Mouse (Mus musculus): ENCODE data around the gene Tprkb. TPM values are rescaled to one million over a fixed set of nuclear protein-coding genes. Genes with fewer than 3 reads are reported as not detected.
"Not testable (repeated sequence)": the region's sequence is repeated elsewhere in the genome, so short reads cannot be mapped to it uniquely, and the experiment has no call there.

The Tprkb gene
- polyA plus RNA-seq, 1 experiment from 2014 or later: 24.3 TPM

- H3K4me3 ChIP-seq: peak overlapping the region; percentile 67
- peak overlapping the region; percentile 88 for H3K4me2 ChIP-seq
- H3K27me3 ChIP-seq (replicated peaks): no peaks in the 10 kb centered on the region
- 81% methylated on average over 6 of the region's 6 CpGs for WGBS
- ATAC-seq (ENCODE audit: insufficient number of reproducible peaks, low FRiP score): no peak
- peaks cover 10% of the 10 kb centered on the region for H3K4me1 ChIP-seq (replicated peaks)
- peak overlapping the region; percentile 85 for H3K27ac ChIP-seq (ENCODE audit: poor library complexity, severe bottlenecking)
- H3K36me3 ChIP-seq: peaks cover 2% of the 10 kb centered on the region
- H3K9me3 ChIP-seq (replicated peaks): no peaks in the 10 kb centered on the region
- peak overlapping the region; percentile 81 for H3K9ac ChIP-seq
These were observed 4.9 kb downstream of the Tprkb start for GRCm38 (mm10) chr6:85916596-85916995.

- peaks cover 11% of the 10 kb centered on the region for H3K36me3 ChIP-seq
- H3K4me3 ChIP-seq; H3K9me3 ChIP-seq (replicated peaks); H3K9ac ChIP-seq; H3K4me2 ChIP-seq; H3K27ac ChIP-seq (ENCODE audit: poor library complexity, severe bottlenecking); ATAC-seq (ENCODE audit: insufficient number of reproducible peaks, low FRiP score); H3K27me3 ChIP-seq (replicated peaks): not testable (repeated sequence)
- H3K4me1 ChIP-seq (replicated peaks): peaks cover 10% of the 10 kb centered on the region
- whole genome bisulfite sequencing: 91% methylated on average over 3 of the region's 3 CpGs
These were observed 6.7 kb downstream of the Tprkb start for GRCm38 (mm10) chr6:85918341-85918740.

- Histone ChIP-seq H3K4me1 (replicated peaks) (peaks cover 10% of the 10 kb centered on the region), H3K4me3 (no peak overlapping the region), H3K9ac (no peak overlapping the region), H3K27me3 (replicated peaks) (no peaks in the 10 kb centered on the region), H3K9me3 (replicated peaks) (no peaks in the 10 kb centered on the region), H3K4me2 (no peak overlapping the region), H3K36me3 (peaks cover 11% of the 10 kb centered on the region), H3K27ac (ENCODE audit: poor library complexity, severe bottlenecking) (no peak overlapping the region)
- WGBS: 91% methylated on average over 4 of the region's 4 CpGs
- ATAC-seq (ENCODE audit: insufficient number of reproducible peaks, low FRiP score): no peak
These were observed 7.7 kb downstream of the Tprkb start for GRCm38 (mm10) chr6:85919401-85919800.

GRCm38 (mm10) chr6:85923643-85924042, 12.0 kb downstream of the Tprkb start:
- Histone ChIP-seq H3K4me3 (no peak overlapping the region), H3K36me3 (peaks cover 48% of the 10 kb centered on the region), H3K27ac (ENCODE audit: poor library complexity, severe bottlenecking) (no peak overlapping the region), H3K9me3 (replicated peaks) (no peaks in the 10 kb centered on the region), H3K27me3 (replicated peaks) (no peaks in the 10 kb centered on the region), H3K4me1 (replicated peaks) (no peaks in the 10 kb centered on the region), H3K4me2 (no peak overlapping the region), H3K9ac (no peak overlapping the region)
- WGBS: 87% methylated on average over 1 of the region's 1 CpGs
- no peak for ATAC-seq (ENCODE audit: insufficient number of reproducible peaks, low FRiP score)

- H3K4me1 ChIP-seq (replicated peaks): no peaks in the 10 kb centered on the region
- H3K36me3 ChIP-seq: peaks cover 69% of the 10 kb centered on the region
- WGBS: 55% methylated on average over 1 of the region's 1 CpGs
These were observed 15.0 kb downstream of the Tprkb start for GRCm38 (mm10) chr6:85926709-85927108.

GRCm38 (mm10) chr6:85927476-85928464, 16.1 kb downstream of the Tprkb start:
- no peak for ATAC-seq (ENCODE audit: insufficient number of reproducible peaks, low FRiP score)
- peaks cover 64% of the 10 kb centered on the region for H3K36me3 ChIP-seq
- no peak overlapping the region for H3K9ac ChIP-seq
- H3K9me3 ChIP-seq (replicated peaks): no peaks in the 10 kb centered on the region
- no peaks in the 10 kb centered on the region for H3K27me3 ChIP-seq (replicated peaks)
- 85% methylated on average over 9 of the region's 9 CpGs for WGBS
- no peak overlapping the region for H3K4me3 ChIP-seq
- no peaks in the 10 kb centered on the region for H3K4me1 ChIP-seq (replicated peaks)
- no peak overlapping the region for H3K27ac ChIP-seq (ENCODE audit: poor library complexity, severe bottlenecking)
- H3K4me2 ChIP-seq: no peak overlapping the region

More at GRCm38 (mm10) chr6:85926709-85927108, 15.0 kb downstream of the Tprkb start:
- Histone ChIP-seq H3K4me2 (no peak overlapping the region), H3K27ac (ENCODE audit: poor library complexity, severe bottlenecking) (no peak overlapping the region), H3K9me3 (replicated peaks) (no peaks in the 10 kb centered on the region), H3K27me3 (replicated peaks) (no peaks in the 10 kb centered on the region), H3K4me3 (no peak overlapping the region), H3K9ac (no peak overlapping the region)
- ATAC-seq (ENCODE audit: insufficient number of reproducible peaks, low FRiP score): no peak

GRCm38 (mm10) chr6:85929312-85929711, 17.6 kb downstream of the Tprkb start:
- Histone ChIP-seq H3K27ac (ENCODE audit: poor library complexity, severe bottlenecking) (no peak overlapping the region), H3K4me2 (no peak overlapping the region), H3K9ac (no peak overlapping the region), H3K36me3 (peaks cover 64% of the 10 kb centered on the region), H3K27me3 (replicated peaks) (no peaks in the 10 kb centered on the region), H3K4me3 (no peak overlapping the region), H3K9me3 (replicated peaks) (no peaks in the 10 kb centered on the region), H3K4me1 (replicated peaks) (no peaks in the 10 kb centered on the region)
- WGBS: 68% methylated on average over 1 of the region's 1 CpGs
- no peak for ATAC-seq (ENCODE audit: insufficient number of reproducible peaks, low FRiP score)

GRCm38 (mm10) chr6:85934047-85934446, 22.4 kb downstream of the Tprkb start:
- no peak overlapping the region for H3K4me3 ChIP-seq
- no peaks in the 10 kb centered on the region for H3K27me3 ChIP-seq (replicated peaks)
- no peak overlapping the region; the same call in 1 of the 2 replicates for H3K9ac ChIP-seq
- ATAC-seq (ENCODE audit: insufficient number of reproducible peaks, low FRiP score): no peak
- WGBS: 73% methylated on average over 8 of the region's 8 CpGs
- H3K36me3 ChIP-seq: peaks cover 23% of the 10 kb centered on the region
- H3K4me2 ChIP-seq: no peak overlapping the region
- H3K9me3 ChIP-seq (replicated peaks): no peaks in the 10 kb centered on the region
- H3K4me1 ChIP-seq (replicated peaks): peaks cover 4% of the 10 kb centered on the region; the same call in 1 of the 2 replicates
- no peak overlapping the region for H3K27ac ChIP-seq (ENCODE audit: poor library complexity, severe bottlenecking)

GRCm38 (mm10) chr6:85935646-85936045, 24.0 kb downstream of the Tprkb start:
- no peak overlapping the region for H3K9ac ChIP-seq
- no peak overlapping the region for H3K4me3 ChIP-seq
- 0 out of 2 replicates have a peak, but pooled peaks cover 7% of the 10 kb centered on the region for H3K36me3 ChIP-seq
- H3K4me1 ChIP-seq (replicated peaks): peaks cover 4% of the 10 kb centered on the region; the same call in 1 of the 2 replicates
- H3K9me3 ChIP-seq (replicated peaks): no peaks in the 10 kb centered on the region
- 65% methylated on average over 3 of the region's 3 CpGs for WGBS
- no peaks in the 10 kb centered on the region for H3K27me3 ChIP-seq (replicated peaks)
- no peak overlapping the region for H3K4me2 ChIP-seq
- ATAC-seq (ENCODE audit: insufficient number of reproducible peaks, low FRiP score): no peak
- H3K27ac ChIP-seq (ENCODE audit: poor library complexity, severe bottlenecking): no peak overlapping the region

- ATAC-seq (ENCODE audit: insufficient number of reproducible peaks, low FRiP score): peak; percentile 96
- H3K36me3 ChIP-seq; H3K4me1 ChIP-seq (replicated peaks); H3K9me3 ChIP-seq (replicated peaks); H3K27me3 ChIP-seq (replicated peaks): not testable (repeated sequence)
- peak overlapping the region; percentile 68 for H3K9ac ChIP-seq
- peak overlapping the region; percentile 64 for H3K27ac ChIP-seq (ENCODE audit: poor library complexity, severe bottlenecking)
- H3K4me2 ChIP-seq: peak overlapping the region; percentile 68
- peak overlapping the region; percentile 50 for H3K4me3 ChIP-seq
- 1% methylated on average over 50 of the region's 50 CpGs for WGBS
These were observed 25.1 kb downstream of the Tprkb start for GRCm38 (mm10) chr6:85936508-85937465.

GRCm38 (mm10) chr6:85938701-85939100, 27.0 kb downstream of the Tprkb start:
- no peak overlapping the region for H3K4me2 ChIP-seq
- H3K9me3 ChIP-seq (replicated peaks): no peaks in the 10 kb centered on the region
- H3K27me3 ChIP-seq (replicated peaks): no peaks in the 10 kb centered on the region
- no peak overlapping the region for H3K4me3 ChIP-seq
- 61% methylated on average over 10 of the region's 10 CpGs for WGBS
- peaks cover 4% of the 10 kb centered on the region; the same call in 1 of the 2 replicates for H3K4me1 ChIP-seq (replicated peaks)
- no peak overlapping the region for H3K27ac ChIP-seq (ENCODE audit: poor library complexity, severe bottlenecking)
- no peak overlapping the region for H3K9ac ChIP-seq
- no peak for ATAC-seq (ENCODE audit: insufficient number of reproducible peaks, low FRiP score)
- H3K36me3 ChIP-seq: peaks cover 14% of the 10 kb centered on the region

Measured in heart, embryonic 12.5 days (tissue).